Mouse (Mus musculus): ENCODE measurements around the gene Rtn4rl2. TPM values are rescaled to one million over a fixed set of nuclear protein-coding genes. Genes with fewer than 3 reads are reported as not detected.
A peak's percentile ranks its signal among the peaks of the same experiment; 100 is the strongest.
"Not testable (repeated sequence)": the region's sequence is repeated elsewhere in the genome, so short reads cannot be mapped to it uniquely, and the experiment has no call there.

Rtn4rl2 gene
- 1.2 TPM in 2 replicates for total RNA-seq (2021)
- long read RNA-seq, result 0 reads

DNA sequence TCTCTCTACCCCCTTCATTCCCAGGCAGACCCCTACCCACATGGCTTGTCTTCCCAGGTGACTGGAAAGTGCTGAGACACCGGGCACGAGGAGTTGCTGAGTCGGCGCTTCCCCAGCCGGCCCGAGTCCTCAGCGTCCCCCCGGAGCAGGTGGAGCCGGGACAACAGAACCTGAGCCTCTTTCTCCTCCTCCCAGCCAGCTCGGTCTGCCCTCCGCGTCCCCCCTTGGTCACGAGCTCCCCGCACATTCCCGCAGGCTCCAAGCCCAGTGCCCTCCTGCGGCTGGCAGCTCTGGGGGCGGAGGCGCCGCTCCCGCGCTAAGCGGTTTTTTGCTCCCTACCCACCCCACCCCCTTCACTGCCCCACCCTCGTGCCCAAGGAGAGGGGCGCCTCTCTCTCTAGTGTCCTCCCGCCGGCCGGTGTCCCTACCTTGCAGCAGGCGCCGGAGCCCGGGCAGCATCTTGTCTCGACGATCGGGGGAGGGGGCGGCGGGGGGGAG is at the start of gene Rtn4rl2:
TSS of gene Rtn4rl2 (minus strand) at position 477 of the 498 bp plus-strand sequence.
- DNase-seq, result no peak

DNA sequence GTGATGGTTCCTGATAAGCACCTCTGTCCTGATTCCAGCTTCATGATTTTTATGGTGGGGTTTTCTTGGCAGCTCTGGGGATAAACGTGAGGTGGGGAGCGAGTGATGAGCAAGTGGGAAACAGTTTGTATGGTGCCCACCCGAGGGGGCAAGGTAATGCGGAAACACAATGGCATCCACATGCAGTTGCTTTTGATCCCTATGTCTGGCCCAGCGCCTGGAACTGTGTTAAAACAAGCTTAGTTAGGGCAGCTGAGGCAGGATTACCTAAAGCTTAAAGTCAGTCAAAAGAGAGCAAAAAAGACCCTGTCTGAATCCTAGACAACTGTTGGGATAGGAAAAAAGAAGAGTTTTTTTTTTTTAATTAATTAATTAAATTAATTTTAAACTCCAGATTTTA is 48.6 kb upstream of the Rtn4rl2 start:
- DNase-seq, result no peak

DNA sequence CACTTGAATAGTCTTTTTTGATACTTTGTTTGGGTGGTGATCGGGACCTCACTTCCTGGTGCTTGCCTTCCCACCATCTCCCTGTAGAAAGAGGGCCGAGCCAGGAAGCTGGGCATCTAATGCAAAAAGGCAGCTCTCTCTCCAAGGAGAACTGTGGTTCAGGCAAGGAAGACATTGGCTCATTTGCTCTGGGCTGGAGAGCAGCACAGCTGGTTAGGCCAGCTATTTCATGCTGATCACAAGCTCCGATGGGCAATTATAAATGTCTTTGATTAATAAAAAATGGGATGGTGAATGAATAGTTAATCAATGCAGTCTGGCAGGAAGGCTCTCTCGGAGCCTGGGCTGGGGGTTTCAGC is 48.1 kb upstream of the Rtn4rl2 start:
- DNase-seq, result no peak

DNA sequence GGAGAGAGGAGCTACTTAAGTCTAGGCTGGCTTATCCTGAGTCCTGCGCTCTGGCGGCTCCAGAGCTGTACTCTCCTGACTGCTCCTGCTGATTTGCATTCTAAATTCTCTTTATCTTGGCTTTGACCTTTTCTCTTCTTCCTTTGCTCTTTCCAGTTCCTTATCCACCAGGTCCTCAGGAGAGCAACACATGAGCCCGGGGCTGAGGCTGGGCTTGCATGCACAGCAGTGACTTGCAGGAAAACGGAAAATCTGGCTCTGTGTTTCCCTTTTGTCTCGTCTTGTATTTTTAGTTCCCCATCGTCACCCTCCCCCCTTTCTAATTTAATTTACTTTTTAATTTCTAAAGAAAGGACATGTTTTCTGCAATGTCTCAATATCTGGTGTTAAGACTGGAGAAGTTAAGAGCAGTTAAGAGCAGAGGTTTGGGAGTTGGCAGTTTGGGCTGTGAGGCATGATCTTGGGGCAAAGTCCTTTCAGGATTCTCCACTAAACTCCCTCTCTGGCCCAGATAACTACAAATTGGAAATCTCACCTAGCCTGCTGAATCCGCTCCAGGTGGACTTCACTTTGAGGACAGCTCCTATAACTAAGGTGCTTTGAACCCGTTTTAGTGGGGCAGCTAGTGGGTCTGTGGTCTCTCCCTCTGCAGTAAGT is 47.6 kb upstream of the Rtn4rl2 start:
- DNase-seq, result no peak

DNA sequence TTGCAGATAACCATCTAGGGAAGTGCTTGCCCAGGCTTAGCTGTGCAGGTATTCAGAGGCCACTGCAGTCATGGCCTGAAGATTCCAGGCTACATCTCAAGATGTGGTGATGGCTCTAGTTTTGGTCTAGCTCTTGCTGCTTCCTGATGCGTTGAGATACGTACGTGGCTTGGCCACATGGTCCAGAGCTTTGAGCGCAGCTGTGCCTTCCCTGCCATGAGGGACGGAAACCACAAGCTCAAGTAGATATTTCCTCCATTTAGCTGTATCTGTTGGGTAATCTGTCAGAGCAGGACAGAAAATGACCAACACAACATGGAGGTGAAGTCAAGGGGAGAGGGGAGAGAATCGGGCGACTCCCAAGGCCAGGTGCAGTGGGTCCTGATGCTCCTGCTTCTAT is 43.7 kb upstream of the Rtn4rl2 start:
- no peak for DNase-seq

DNA sequence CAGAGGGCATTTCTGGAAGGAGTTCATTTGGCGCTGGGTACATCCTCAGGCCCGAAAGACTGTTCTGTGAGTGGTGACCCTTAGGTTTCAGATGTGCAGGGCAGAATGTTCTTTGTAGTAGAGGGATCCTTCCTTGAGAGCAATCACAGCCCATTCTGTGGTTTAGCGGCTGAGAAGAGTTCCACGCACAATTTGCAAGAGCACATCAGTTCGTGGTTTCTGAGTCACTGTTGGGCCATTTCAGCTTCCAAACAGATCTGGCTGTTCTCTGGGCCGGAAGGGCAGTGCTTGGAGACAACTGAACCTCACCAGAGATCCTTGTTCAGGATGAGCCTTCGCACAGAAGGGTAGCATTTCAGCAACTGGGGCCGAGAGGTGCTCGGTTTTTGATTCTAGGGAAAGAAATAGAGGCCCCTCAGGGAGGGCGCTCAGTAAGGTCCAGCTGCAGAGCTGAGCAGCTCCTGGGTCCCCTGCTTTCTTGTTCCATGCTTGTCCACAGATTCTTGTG is 33.1 kb upstream of the Rtn4rl2 start:
- no peak for DNase-seq

DNA sequence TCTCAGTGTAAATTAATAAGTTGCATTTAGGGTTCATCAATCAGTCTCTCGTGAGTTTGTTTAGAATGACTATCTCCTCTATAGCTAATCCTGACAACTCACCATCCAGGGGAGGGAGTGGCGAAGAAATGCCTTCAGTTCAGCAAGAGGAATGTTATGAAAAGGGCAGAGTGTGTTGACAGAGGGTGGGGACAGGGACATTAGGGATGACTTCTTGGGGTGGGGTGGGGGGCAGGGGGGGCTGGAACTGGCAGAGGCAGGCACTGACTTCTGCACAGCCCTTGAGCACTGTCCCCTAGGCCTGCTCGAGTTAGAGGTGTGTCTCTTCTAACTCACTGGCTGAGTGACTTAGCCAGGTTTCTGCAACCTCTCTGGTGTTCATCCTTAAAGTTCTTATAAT is 31.7 kb upstream of the Rtn4rl2 start:
- DNase-seq, result no peak

DNA sequence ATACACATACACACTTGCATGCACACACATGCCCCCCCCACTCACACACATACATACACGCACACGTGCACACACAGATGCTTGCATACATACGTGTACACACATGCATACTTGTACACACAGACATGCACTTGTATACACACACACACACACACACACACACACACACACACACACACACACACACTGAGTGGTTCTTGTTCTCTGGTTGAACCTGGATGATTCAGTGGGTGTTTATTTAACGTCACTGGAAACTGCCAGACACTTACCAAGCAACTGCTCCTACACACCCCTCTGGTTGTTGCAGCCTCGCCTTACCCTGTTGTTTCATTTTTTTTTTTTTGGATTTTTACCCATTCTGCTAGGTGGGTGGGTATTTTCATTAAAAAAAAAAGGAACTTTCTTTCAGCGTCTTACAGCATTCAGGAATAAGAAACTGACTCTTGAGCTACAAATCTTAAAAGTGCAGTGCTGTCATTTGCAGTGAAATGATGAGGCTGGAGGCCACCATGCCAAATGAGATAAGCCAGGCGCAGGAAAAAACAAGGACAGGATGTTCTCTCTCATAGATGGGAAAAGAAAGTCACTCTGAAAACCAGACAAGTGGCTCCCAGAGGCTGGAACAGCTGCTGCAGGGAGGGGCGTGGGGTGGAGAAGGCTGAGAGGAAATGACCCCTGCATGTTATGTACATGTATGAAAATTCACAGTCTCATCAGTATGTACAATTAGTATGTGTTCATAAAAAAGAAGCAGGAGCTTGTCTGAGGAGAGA is 30.2 kb upstream of the Rtn4rl2 start:
- peak; percentile 21 for DNase-seq

DNA sequence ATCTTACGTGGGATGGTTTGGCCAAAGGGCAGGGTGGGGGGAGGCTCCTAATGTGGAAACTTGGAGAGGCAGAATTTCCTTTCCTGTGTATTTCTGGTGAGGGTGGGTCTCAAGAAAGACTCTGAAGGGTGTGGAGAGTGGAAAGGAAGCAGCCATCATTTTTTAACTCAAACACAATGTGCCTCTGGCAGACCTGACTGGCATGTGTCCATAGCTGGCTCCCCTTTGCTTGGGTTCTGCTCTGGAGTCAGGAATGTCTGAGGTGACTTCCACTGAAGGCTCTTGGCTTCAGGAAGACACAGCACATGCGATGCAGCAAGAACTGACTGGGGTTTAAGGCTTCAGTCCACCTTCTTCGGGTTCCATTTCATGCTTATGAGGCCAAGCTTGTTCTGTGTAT is 28.8 kb upstream of the Rtn4rl2 start:
- no peak for DNase-seq

DNA sequence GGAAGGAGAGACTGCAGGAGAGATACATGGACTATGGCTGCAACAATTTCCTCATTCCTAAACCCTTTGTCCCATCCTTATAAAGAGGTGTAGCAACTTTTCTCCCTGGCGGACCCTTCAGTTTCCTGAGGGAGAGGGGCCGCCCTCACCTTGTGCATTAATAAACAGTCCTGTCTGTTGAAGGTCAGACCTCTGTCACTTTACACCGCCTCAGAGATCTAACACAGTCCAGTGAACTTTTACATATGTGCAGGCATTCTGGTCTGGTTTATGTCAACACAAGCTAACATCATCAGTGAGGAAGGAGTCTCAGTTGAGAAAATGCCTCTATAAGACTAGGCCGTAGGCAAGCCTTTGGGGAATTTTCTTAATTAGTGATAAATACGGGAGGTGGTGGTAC is 27.4 kb upstream of the Rtn4rl2 start:
- no peak for DNase-seq

DNA sequence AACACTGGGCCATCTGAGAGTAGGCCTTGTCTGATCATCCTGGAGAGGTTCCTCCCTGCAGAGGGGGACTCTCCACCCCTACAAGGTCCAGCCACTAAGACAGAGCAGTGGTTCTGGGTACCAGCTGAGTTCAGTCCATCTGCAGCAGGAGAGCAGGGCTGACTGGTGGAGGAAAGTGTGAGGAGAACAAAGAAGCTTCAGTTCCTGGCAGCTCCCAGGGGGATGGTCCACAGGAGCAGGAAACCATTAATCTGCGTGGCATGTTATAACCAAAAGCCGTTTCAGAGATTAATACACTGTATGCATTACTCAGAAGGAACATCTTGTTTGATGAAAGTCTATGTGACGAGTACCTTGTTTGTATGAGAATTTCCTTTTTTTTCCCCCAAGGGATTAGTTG is 26.2 kb upstream of the Rtn4rl2 start:
- no peak for DNase-seq

DNA sequence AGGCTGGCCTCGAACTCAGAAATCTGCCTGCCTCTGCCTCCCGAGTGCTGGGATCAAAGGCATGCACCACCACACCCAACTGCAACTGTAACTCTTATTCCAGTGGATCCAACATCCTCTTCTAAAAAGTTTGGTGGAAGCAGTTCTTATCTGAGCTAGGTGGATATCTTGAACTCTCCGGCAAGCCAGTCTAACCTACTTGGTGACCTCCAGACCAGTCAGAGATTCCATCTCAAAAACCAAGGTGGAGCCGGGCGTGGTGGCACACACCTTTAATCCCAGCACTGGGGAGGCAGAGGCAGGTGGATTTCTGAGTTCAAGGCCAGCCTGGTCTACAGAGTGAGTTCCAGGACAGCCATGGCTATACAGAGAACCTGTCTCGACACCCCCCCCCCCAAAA is 10.2 kb upstream of the Rtn4rl2 start:
- not testable (repeated sequence) for DNase-seq

DNA sequence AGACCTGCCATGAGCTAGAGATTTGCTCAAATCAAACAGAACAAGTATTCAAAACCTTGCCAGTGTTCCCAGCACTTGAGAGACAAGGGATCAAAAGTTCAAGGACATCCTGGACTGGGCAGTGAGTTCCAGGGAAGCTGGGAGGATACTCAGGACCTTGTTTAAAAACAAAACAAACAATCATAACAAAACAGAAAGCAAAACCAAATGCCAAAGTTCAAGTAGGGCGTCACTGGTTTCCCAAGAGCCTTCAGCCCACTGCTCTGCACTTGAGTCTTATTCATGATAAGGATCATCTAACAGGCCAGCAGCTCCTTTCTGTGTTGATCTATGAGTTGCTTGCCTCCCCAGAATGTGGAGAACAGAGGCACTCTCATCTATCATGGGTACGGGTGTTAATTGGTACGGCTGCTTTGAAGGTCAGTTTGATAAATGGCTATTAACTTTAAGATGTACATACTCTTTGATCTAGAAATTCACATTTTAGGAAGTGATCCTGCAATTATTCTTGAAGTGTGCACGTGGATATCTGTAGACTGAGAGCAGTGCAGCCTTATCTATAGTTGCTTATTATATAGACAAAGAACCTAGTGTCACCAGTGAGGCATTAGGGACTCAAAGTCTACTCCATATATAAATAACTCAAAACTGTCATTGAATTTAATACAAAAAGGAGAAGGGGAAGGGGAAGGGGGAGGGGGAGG is 9.1 kb upstream of the Rtn4rl2 start:
- DNase-seq, result no peak

DNA sequence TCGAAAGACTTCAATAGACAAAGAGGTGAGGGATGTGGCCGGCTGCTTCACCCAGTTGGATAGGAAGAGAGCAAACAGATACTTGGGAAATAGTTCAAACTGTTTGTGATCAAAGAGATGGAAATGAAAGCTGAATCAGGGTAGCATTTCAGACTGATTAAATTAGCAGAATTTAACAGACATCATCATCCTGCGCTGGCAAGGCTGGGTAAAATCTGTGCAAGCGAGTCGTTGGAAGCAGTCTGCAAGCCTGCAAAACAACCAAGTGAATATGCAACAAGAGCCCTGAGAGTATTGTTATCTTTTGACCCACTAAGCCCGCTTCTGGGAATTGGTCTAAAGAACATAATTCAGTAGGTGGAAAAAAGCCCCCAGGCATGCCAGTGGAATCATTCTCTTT is 6.8 kb upstream of the Rtn4rl2 start:
- no peak for DNase-seq

DNA sequence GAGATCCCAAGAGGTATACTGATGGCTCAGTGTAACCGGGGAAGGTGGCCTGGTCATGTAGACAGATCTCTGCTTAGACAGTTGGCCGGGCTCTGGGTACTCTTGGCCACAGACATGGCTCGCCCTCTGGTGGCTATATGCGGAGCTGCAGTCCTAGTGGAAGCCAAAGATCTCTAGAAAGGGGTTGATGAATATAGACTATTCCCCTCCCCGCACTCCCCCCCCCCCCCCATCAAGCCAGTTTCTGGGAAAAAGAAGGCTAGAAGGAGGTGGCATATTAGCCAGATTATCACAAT is 3.5 kb upstream of the Rtn4rl2 start:
- peak; percentile 81 for DNase-seq

DNA sequence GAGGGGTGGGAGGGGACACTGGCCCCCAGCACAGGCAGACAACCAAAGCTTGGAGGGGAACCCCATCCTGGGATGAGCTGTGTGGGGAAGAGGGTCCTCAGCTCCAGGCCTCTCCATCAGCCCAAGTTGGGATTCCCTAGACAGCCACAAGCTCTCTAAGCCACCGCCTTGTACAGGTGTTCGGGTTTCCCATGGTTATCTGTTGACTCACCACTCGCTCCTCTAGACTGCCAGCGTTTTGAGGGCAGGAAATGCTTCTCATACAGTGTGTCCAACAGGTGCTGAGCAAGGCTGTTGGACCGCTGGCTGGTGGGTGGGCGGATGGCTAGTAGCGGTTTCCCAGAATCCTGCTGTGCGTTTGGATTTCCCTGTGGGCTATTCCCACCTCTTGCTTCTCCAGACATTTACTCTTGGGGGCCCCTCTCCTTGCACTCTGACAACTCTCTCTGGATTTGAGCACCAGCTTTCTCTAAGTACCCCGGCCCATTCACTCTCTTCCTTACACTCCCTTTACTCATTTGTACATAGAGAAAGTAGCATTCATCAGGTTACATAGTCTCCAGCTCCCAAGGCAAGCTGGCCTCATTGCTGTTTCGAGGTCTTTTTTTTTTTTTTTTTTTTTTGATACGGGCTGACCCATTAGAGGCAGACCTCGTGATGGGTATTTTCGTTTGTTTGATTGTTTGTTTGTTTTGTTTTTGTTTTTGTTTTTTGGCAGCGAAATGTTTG is 3.0 kb upstream of the Rtn4rl2 start:
- DNase-seq, result no peak

DNA sequence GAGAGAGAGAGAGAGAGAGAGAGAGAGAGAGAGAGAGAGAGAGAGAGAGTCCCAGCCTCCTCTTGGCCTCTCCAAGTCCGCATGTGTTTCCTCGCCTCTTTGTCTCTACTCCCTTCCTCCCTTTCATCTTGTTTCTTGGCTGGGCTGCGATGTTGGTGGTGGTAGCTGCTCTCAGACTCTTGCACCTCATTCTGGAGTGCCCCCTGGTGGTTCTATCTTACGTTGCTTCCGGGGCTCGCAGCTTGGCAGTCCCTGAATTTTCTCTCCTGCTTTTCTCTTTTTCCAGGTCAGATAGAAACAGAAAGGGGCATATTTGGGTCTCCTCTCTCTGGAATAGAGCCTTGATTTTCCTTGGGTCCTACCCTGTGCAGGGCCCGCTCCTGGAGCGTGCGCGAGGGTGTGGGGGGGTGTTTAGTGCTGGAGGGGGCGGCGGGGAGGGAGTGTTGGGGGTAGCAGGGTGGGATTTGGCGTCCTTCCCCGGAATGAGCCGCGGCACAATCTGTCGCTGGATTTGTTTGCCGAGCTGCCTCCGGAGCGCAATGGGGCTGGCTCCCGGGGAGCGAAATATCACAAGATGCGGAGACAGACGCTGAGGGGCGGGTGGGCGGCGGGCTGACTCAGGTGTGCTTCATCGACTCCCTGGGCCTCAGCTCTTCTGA is 2.3 kb upstream of the Rtn4rl2 start:
- DNase-seq, result peak; percentile 71

DNA sequence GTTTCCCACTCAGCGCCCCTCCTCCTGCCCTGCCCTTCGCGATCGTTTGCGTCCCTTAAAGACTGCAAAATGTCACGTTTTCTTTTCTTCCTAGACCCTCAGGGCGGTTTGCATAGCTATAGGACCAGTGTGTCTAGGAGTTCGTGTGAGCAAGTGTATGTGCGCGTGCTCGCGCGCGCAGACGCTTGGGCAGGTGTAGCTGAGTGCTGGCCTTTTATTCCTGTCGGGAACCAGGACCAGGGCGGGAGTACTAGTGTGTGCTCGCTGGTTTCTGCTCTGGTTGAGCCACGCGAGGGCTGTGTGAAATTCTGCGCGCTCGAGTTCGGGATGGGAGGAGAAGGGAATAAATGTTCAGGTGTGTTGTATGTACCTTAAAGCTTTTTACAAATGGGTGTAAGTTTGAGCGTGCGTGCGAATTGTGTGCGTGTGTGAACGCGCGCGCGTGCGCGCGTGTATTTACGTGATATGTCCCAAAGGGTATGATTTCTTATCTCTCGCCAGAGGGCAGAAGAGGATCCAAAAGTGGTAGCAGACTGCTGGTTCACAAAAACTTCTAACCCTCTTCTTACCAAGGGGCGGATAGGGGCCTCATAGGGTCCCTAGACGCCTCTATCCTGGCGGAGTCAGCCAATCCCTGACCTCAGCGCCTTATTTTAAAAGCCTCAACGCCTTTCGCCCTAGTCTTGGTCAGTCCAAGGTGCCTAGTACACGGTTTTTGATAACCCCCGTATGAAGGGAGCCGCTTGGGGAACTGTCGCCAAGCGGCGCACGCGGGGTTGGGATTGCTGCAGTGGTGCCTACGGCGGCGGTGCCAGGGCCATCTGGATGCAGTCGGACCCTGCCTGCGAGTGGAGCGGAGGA is 1.1 kb upstream of the Rtn4rl2 start:
- peak; percentile 27 for DNase-seq

DNA sequence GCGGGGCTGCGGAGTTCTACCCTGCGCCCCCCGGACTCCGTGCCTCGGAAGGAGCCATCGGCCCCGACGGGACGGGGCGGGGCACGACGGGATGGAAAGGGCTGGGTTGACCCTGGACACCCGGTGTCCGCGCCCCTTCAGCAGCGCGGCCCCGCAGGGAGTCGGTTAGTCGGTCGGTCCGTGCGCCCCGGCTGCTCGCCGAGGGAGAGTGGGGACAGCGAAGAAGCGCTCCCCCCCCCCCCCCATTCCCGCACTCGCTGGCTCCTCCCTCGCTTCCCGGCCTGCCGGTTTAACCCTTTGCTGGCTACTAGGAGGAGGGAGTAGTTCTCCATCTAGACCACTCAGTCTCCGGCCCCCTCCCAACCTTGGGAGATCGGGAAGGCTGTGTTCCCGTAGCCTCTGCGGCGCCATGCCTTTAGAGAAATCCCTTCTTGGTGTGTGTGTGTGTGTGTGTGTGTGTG is 341 bp upstream of the Rtn4rl2 start:
- peak; percentile 39 for DNase-seq

DNA sequence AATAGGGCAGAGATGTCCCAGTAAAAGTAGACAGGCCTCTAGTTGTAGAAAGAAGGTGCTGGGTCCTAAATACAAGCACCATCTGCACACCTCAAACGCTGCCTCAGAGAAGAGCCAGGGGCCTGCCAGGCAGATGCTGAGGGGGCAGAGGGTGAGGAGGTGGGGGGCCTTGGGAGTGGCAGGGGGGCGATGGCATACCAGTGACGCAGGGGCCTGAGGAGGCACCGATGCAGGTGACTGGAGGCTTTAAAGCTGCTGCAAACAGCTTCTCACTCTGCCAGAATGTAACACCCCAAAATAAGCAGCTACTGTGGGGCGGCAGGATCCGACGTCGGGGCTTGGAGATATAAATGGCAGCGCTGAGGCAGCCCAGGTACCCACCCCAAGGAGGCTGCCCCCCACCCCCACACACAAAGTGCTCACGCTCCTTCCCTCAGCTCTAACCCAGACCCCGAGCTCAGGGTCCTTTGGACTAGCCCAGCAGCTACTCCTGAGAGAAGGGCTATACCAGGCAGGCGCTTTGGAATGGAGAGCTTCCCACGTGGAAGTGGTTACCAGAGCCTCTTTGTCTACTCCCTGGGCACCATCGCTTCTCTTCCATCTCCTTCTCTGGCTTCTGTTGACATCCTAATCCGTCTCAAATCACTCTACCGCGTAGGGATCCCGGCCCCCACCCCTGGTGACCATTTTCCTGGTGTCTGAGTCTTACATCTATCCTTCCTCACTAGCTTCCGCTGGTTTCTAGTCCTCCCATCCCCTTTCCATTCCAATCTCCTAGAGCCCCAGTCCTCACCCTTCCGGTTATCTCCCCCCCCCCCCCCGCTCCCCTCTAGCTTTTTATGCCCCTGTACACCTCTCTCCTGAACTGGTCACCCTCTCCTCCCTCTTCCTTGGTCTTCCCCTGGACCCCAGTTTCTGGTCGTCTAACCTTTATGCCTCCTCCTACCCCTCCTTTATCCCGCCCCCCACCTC is 1.1 kb downstream of the Rtn4rl2 start:
- DNase-seq, result no peak

Data from adrenal gland, postnatal 25 days (tissue).